Comparison of ENCODE assay signal across 21 mouse cellular contexts in the genomic region with DNA sequence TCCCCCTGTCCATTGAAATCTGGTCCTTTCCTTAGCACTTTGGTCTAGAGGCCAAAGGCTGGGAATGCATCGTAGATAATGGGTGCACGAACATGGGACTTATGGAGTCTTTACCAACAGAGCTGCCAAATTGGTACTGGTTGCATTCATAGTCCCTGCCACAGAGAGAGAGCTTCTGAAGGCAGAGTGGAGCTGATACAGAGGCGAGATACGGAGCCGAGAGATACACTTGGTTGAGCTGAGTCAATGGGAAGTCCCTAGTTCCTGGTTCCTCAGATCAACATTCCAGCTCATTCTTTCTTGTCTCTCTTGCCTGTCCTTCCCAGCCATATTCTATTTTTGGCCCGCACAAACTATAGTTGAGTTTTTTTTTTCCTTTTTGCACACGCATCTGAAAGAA. TPM values are rescaled to one million over a fixed set of nuclear protein-coding genes. Genes with fewer than 3 reads are reported as not detected.
DNase-seq lines count a peak whose midpoint lies in the region; ATAC-seq lines count a peak whose summit lies in the region.
"Had no signal": no experiment of that assay in that cellular context is flagged by ENCODE, and none has a peak within 500 bp of the region (broad histone marks: within the 10 kb centered on the region; RNA-seq: fewer than 3 reads in every experiment).

No protein-coding gene starts in this region.

- DNase-seq in frontal cortex, adult 2 months (ENCODE audit: extremely low spot score in 1 of 2, low spot score in 1 of 2): no peak
- DNase-seq in hindbrain, embryonic 10.5 days (ENCODE audit: low spot score): no peak
- DNase-seq: adrenal gland, adult 2 months; adrenal gland, postnatal 10 days; adrenal gland, postnatal 25 days; cerebellum, adult 11 months; cerebellum, adult 2 months; cerebellum, adult 9-10 months; cerebellum, postnatal 14 days; cerebellum, postnatal 36 days; embryo, embryonic 11 days had no signal

- H3K9ac ChIP-seq in hindbrain, embryonic 13.5 days: no peak overlapping the region
- no peak overlapping the region for H3K9ac ChIP-seq in neural tube, embryonic 13.5 days
- H3K9ac ChIP-seq in neural tube, embryonic 15.5 days (replicated peaks): no peak overlapping the region
- H3K9ac ChIP-seq: embryonic facial prominence, embryonic 13.5 days; embryonic facial prominence, embryonic 15.5 days; forebrain, embryonic 12.5 days had no signal

- H3K36me3 ChIP-seq in hindbrain, embryonic 13.5 days: no peaks in the 10 kb centered on the region
- H3K36me3 ChIP-seq in hindbrain, embryonic 10.5 days: no peaks in the 10 kb centered on the region
- no peaks in the 10 kb centered on the region for H3K36me3 ChIP-seq in neural tube, embryonic 13.5 days
- no peaks in the 10 kb centered on the region for H3K36me3 ChIP-seq in neural tube, embryonic 15.5 days
- H3K36me3 ChIP-seq: embryonic facial prominence, embryonic 13.5 days; embryonic facial prominence, embryonic 15.5 days; forebrain, embryonic 10.5 days; forebrain, embryonic 12.5 days had no signal

- ATAC-seq in frontal cortex, adult (ENCODE audit: low TSS enrichment): peak; percentile 64; the same call in 1 of the 2 replicates
- ATAC-seq in hindbrain, embryonic 13.5 days (ENCODE audit: low FRiP score): no peak
- ATAC-seq in neural tube, embryonic 13.5 days (ENCODE audit: low read depth): no peak
- ATAC-seq in neural tube, embryonic 15.5 days (ENCODE audit: low FRiP score): no peak
- ATAC-seq: forebrain, embryonic 16.5 days had no signal

- 89% methylated on average over 7 of the region's 7 CpGs for WGBS in hindbrain, embryonic 13.5 days
- 90% methylated on average over 7 of the region's 7 CpGs for WGBS in hindbrain, embryonic 10.5 days
- 86% methylated on average over 7 of the region's 7 CpGs for WGBS in neural tube, embryonic 13.5 days
- WGBS in neural tube, embryonic 15.5 days: 89% methylated on average over 7 of the region's 7 CpGs

- no peaks in the 10 kb centered on the region for H3K9me3 ChIP-seq in hindbrain, embryonic 13.5 days
- H3K9me3 ChIP-seq in hindbrain, embryonic 10.5 days: no peaks in the 10 kb centered on the region
- no peaks in the 10 kb centered on the region for H3K9me3 ChIP-seq in neural tube, embryonic 13.5 days
- H3K9me3 ChIP-seq in neural tube, embryonic 15.5 days (replicated peaks): no peaks in the 10 kb centered on the region
- H3K9me3 ChIP-seq: embryonic facial prominence, embryonic 13.5 days; embryonic facial prominence, embryonic 15.5 days; forebrain, embryonic 10.5 days; forebrain, embryonic 12.5 days had no signal

- H3K4me1 ChIP-seq in hindbrain, embryonic 13.5 days (replicated peaks): peaks cover 13% of the 10 kb centered on the region; the same call in 1 of the 2 replicates
- 0 out of 2 replicates have a peak, but pooled peaks cover 5% of the 10 kb centered on the region for H3K4me1 ChIP-seq in hindbrain, embryonic 10.5 days (replicated peaks)
- peaks cover 14% of the 10 kb centered on the region for H3K4me1 ChIP-seq in neural tube, embryonic 13.5 days (replicated peaks)
- no peaks in the 10 kb centered on the region for H3K4me1 ChIP-seq in neural tube, embryonic 15.5 days
- H3K4me1 ChIP-seq: embryonic facial prominence, embryonic 13.5 days; embryonic facial prominence, embryonic 15.5 days; forebrain, embryonic 10.5 days; forebrain, embryonic 12.5 days had no signal

- H3K4me2 ChIP-seq in hindbrain, embryonic 13.5 days: no peak overlapping the region
- no peak overlapping the region for H3K4me2 ChIP-seq in neural tube, embryonic 13.5 days
- H3K4me2 ChIP-seq in neural tube, embryonic 15.5 days: no peak overlapping the region
- H3K4me2 ChIP-seq: embryonic facial prominence, embryonic 13.5 days; embryonic facial prominence, embryonic 15.5 days; forebrain, embryonic 12.5 days had no signal

- H3K4me3 ChIP-seq in hindbrain, embryonic 13.5 days: no peak overlapping the region
- H3K4me3 ChIP-seq in hindbrain, embryonic 10.5 days: no peak overlapping the region
- H3K4me3 ChIP-seq in neural tube, embryonic 13.5 days: no peak overlapping the region
- H3K4me3 ChIP-seq in neural tube, embryonic 15.5 days (replicated peaks): no peak overlapping the region
- H3K4me3 ChIP-seq: embryonic facial prominence, embryonic 13.5 days; embryonic facial prominence, embryonic 15.5 days; erythroblast, embryonic 14.5 days; forebrain, embryonic 10.5 days; forebrain, embryonic 12.5 days had no signal

- peak overlapping the region; percentile 55; the same call in 1 of the 2 replicates for H3K27ac ChIP-seq in hindbrain, embryonic 13.5 days
- no peak overlapping the region for H3K27ac ChIP-seq in hindbrain, embryonic 10.5 days
- peak overlapping the region; percentile 54; the same call in 1 of the 2 replicates for H3K27ac ChIP-seq in neural tube, embryonic 13.5 days (replicated peaks)
- no peak overlapping the region for H3K27ac ChIP-seq in neural tube, embryonic 15.5 days (replicated peaks)
- H3K27ac ChIP-seq: embryonic facial prominence, embryonic 13.5 days; embryonic facial prominence, embryonic 15.5 days; forebrain, embryonic 10.5 days; forebrain, embryonic 12.5 days had no signal

- H3K27me3 ChIP-seq in hindbrain, embryonic 13.5 days: 0 out of 2 replicates have a peak, but pooled peaks cover 3% of the 10 kb centered on the region
- peaks cover 3% of the 10 kb centered on the region; the same call in 1 of the 2 replicates for H3K27me3 ChIP-seq in hindbrain, embryonic 10.5 days (ENCODE audit: insufficient read depth, poor library complexity, severe bottlenecking)
- H3K27me3 ChIP-seq in neural tube, embryonic 13.5 days: no peaks in the 10 kb centered on the region
- no peaks in the 10 kb centered on the region for H3K27me3 ChIP-seq in neural tube, embryonic 15.5 days (replicated peaks)
- H3K27me3 ChIP-seq: embryonic facial prominence, embryonic 13.5 days; embryonic facial prominence, embryonic 15.5 days; forebrain, embryonic 12.5 days had no signal

RNA-seq across cellular contexts. Expression of a gene that starts 27.6 kb away (rescaled TPM):
- 115 and 122 TPM in 2 replicates for polyA plus RNA-seq in frontal cortex, adult 2 months (2012; rRNA removed)
- polyA plus RNA-seq in hindbrain, embryonic 13.5 days (2015; fragmentation: Nextera tagmentation; extraction: Ambion mirVana): 50.4 and 50.9 TPM in 2 replicates
- 13.2 and 19.8 TPM in 2 replicates for polyA plus RNA-seq in hindbrain, embryonic 10.5 days (2016; fragmentation: Nextera tagmentation; extraction: Ambion mirVana)
- polyA plus RNA-seq in neural tube, embryonic 13.5 days (2015; fragmentation: Nextera tagmentation; extraction: Ambion mirVana): 36.9 and 39.3 TPM in 2 replicates
- 62.7 and 75.1 TPM in 2 replicates for polyA plus RNA-seq in neural tube, embryonic 15.5 days (2015; fragmentation: Nextera tagmentation; extraction: Ambion mirVana)
- polyA plus RNA-seq: erythroblast, embryonic 14.5 days had no signal

RNA-seq across cellular contexts. Expression of a gene that starts 52.4 kb away (rescaled TPM):
- polyA plus RNA-seq in frontal cortex, adult 2 months (2012; rRNA removed): 33.8 and 36.3 TPM in 2 replicates
- 18.6 and 20.7 TPM in 2 replicates for polyA plus RNA-seq in hindbrain, embryonic 13.5 days (2015; fragmentation: Nextera tagmentation; extraction: Ambion mirVana)
- polyA plus RNA-seq in hindbrain, embryonic 10.5 days (2016; fragmentation: Nextera tagmentation; extraction: Ambion mirVana): 29.6 and 30.0 TPM in 2 replicates
- polyA plus RNA-seq in neural tube, embryonic 13.5 days (2015; fragmentation: Nextera tagmentation; extraction: Ambion mirVana): 19.7 and 20.1 TPM in 2 replicates
- 20.0 and 21.2 TPM in 2 replicates for polyA plus RNA-seq in neural tube, embryonic 15.5 days (2015; fragmentation: Nextera tagmentation; extraction: Ambion mirVana)

Comparison
In these comparisons a context has a peak if more than half of its experiments do, and no peak if none do; other contexts are left out.
1. H3K27ac ChIP-seq: peak in hindbrain, embryonic 13.5 days (single experiment) and neural tube, embryonic 13.5 days (single experiment); none in hindbrain, embryonic 10.5 days (single experiment) and neural tube, embryonic 15.5 days (single experiment).